Mouse (Mus musculus) pancreas, adult 10 weeks (tissue): ENCODE data around the gene 2410141K09Rik. TPM values are rescaled to one million over a fixed set of nuclear protein-coding genes. Genes with fewer than 3 reads are reported as not detected.

ENCODE experiments used
- polyA plus RNA-seq: library from polyadenylated mRNA; stranded (reverse); fragments of 350-450 nt; fragmentation: Illumina TruSeq; extraction: RNeasy Lipid Tissue Mini Kit (QIAGEN cat#74804); gene quantifications from one replicate; pipeline ENCODE4 v1.2.3, GENCODE M21; 2015; ENCODE audit warnings: low read depth, low replicate concordance; ENCODE audit not compliant: insufficient read depth

2410141K09Rik gene
- not detected for polyA plus RNA-seq

GRCm38 (mm10) chr13:66441018-66441417 lies at the start of gene 2410141K09Rik:
Gene 2410141K09Rik, minus strand, starts transcription at chr13:66441118.

Other genes with a start within 250 kb of the 2410141K09Rik start
- not detected for gene Gm10772, start 213.5 kb downstream of the 2410141K09Rik start, polyA plus RNA-seq